Mouse (Mus musculus) v-Abl transformed pro-B cells (cell line): ENCODE results near the gene Arid5b.

Experiments
- in situ Hi-C, 2 experiments: fragments of 400-800 bp; cut with MboI; formaldehyde crosslinking; loops; one replicate each; pipeline ENCODE4 v1.15.1; 2025; ENCODE audit not compliant: unreplicated experiment in 2 of 2

Arid5b gene

GRCm38 (mm10) chr10:68204391-68204790 is 74.1 kb downstream of the Arid5b start:
- in situ Hi-C loops = no loop called here

GRCm38 (mm10) chr10:68203860-68204259 is 74.7 kb downstream of the Arid5b start:
- in situ Hi-C loops = no loop called here

- in situ Hi-C loops = no loop called here
Measured at GRCm38 (mm10) chr10:68203322-68203721, 75.2 kb downstream of the Arid5b start.

- in situ Hi-C loops = no loop called here
Measured at GRCm38 (mm10) chr10:68199440-68199839, 79.1 kb downstream of the Arid5b start.

- in situ Hi-C loops = no loop called here
Measured at GRCm38 (mm10) chr10:68196324-68196723, 82.2 kb downstream of the Arid5b start.

- in situ Hi-C loops = no loop called here
Measured at GRCm38 (mm10) chr10:68193561-68193960, 85.0 kb downstream of the Arid5b start.

- in situ Hi-C loops = no loop called here
Measured at GRCm38 (mm10) chr10:68192824-68193255, 85.7 kb downstream of the Arid5b start.

GRCm38 (mm10) chr10:68191691-68192380 is 86.7 kb downstream of the Arid5b start:
- in situ Hi-C loops = no loop called here

- in situ Hi-C loops = no loop called here
Measured at GRCm38 (mm10) chr10:68191146-68191545, 87.4 kb downstream of the Arid5b start.

GRCm38 (mm10) chr10:68189847-68190246 is 88.7 kb downstream of the Arid5b start:
- in situ Hi-C loops = no loop called here

- in situ Hi-C loops = no loop called here
Measured at GRCm38 (mm10) chr10:68183096-68183495, 95.4 kb downstream of the Arid5b start.

GRCm38 (mm10) chr10:68182266-68182665 is 96.3 kb downstream of the Arid5b start:
- in situ Hi-C loops = no loop called here

GRCm38 (mm10) chr10:68181156-68181555 is 97.4 kb downstream of the Arid5b start:
- in situ Hi-C loops = no loop called here

GRCm38 (mm10) chr10:68180721-68181120 is 97.8 kb downstream of the Arid5b start:
- in situ Hi-C loops = no loop called here

GRCm38 (mm10) chr10:68180151-68180550 is 98.4 kb downstream of the Arid5b start:
- in situ Hi-C loops = no loop called here

GRCm38 (mm10) chr10:68179741-68180140 is 98.8 kb downstream of the Arid5b start:
- in situ Hi-C loops = no loop called here

GRCm38 (mm10) chr10:68179339-68179738 is 99.2 kb downstream of the Arid5b start:
- in situ Hi-C loops = no loop called here

GRCm38 (mm10) chr10:68177697-68178485 is 100.6 kb downstream of the Arid5b start:
- in situ Hi-C loops = no loop called here

- in situ Hi-C loops = no loop called here
Measured at GRCm38 (mm10) chr10:68175811-68176210, 102.7 kb downstream of the Arid5b start.

GRCm38 (mm10) chr10:68173634-68174033 is 104.9 kb downstream of the Arid5b start:
- in situ Hi-C loops = no loop called here

- in situ Hi-C loops = no loop called here
Measured at GRCm38 (mm10) chr10:68172906-68173305, 105.6 kb downstream of the Arid5b start.

- in situ Hi-C loops = no loop called here
Measured at GRCm38 (mm10) chr10:68171974-68172373, 106.6 kb downstream of the Arid5b start.
